Mouse (Mus musculus): ENCODE data around the gene Lmbr1. TPM values are rescaled to one million over a fixed set of nuclear protein-coding genes. Genes with fewer than 3 reads are reported as not detected.

Lmbr1 gene
- polyA plus RNA-seq, 1 experiment from 2014 or later: 11.7 TPM

DNA sequence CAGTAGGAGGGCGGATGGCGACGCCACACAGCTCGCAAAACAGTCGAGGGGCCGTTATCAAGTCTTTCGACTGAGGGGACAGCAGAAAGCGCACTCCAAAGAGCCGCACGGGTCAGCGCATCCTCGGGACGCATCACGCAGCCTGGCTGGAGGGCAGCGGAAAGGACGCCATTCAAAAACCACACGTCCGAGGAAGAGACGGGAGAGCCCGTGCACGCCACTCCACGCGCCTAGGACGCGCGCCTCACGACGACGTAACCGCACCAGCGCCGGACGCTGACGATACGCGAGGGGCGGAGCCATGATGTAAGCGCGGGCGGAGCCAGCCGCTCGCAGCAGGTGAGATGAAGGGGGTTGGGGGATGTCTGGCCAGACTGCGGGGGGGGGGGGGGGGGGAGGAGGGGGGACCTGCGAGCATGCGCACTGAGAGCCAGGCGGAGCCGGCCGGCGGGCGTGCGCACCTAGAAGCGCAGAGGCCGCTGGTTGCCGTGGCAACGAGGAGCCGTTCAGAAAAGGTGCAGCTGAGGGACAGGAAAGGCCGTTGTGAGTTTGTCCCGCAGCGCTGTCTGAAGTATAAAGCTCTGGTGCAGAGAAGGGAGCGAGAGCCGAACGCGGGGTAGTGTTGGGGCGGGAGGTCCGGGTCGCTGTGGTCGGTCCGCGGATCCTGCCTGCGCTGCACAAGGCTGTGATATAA lies 182.5 kb downstream of the Lmbr1 start, which contains the start of gene Rnf32:
TSS of gene Rnf32 (plus strand) at position 423 of the 694 bp plus-strand sequence.
- Histone ChIP-seq H3K4me2 (peak within 1 kb of the TSS; percentile 66), H3K27ac (peak within 1 kb of the TSS; percentile 77), H3K9me3 (no peaks in the 10 kb centered on the region), H3K36me3 (no peaks in the 10 kb centered on the region), H3K4me3 (peak within 1 kb of the TSS; percentile 62), H3K4me1 (0 out of 2 replicates have a peak, but pooled peaks cover 4% of the 10 kb centered on the region), H3K27me3 (no peaks in the 10 kb centered on the region), H3K9ac (peak within 1 kb of the TSS; percentile 63)
- under 1% methylated on average over 69 of the region's 70 CpGs for WGBS
- ATAC-seq (ENCODE audit: insufficient number of reproducible peaks, low FRiP score, low TSS enrichment, low read depth): peak; percentile 96

- WGBS: 3% methylated on average over 9 of the region's 9 CpGs
- H3K4me3 ChIP-seq: peak overlapping the region; percentile 62
- H3K4me2 ChIP-seq: peak overlapping the region; percentile 66
- peak overlapping the region; percentile 63 for H3K9ac ChIP-seq
- 0 out of 2 replicates have a peak, but pooled peaks cover 4% of the 10 kb centered on the region for H3K4me1 ChIP-seq
- no peaks in the 10 kb centered on the region for H3K36me3 ChIP-seq
- H3K27ac ChIP-seq: peak overlapping the region; percentile 77
- ATAC-seq (ENCODE audit: insufficient number of reproducible peaks, low FRiP score, low TSS enrichment, low read depth): peak; percentile 16; the same call in 1 of the 2 replicates
- no peaks in the 10 kb centered on the region for H3K27me3 ChIP-seq
- H3K9me3 ChIP-seq: no peaks in the 10 kb centered on the region
Measured at GRCm38 (mm10) chr5:29195231-29195569, 183.0 kb downstream of the Lmbr1 start.

GRCm38 (mm10) chr5:29186798-29187197 lies 191.4 kb downstream of the Lmbr1 start:
- Histone ChIP-seq H3K4me3 (no peak overlapping the region), H3K4me1 (no peaks in the 10 kb centered on the region), H3K27me3 (no peaks in the 10 kb centered on the region), H3K36me3 (no peaks in the 10 kb centered on the region), H3K27ac (no peak overlapping the region), H3K4me2 (no peak overlapping the region), H3K9ac (no peak overlapping the region), H3K9me3 (no peaks in the 10 kb centered on the region)
- no peak for ATAC-seq (ENCODE audit: insufficient number of reproducible peaks, low FRiP score, low TSS enrichment, low read depth)
- WGBS: 60% methylated on average over 5 of the region's 5 CpGs

Small RNAs within 50 kb of the gene (microRNA-seq; reads per million reads assigned to microRNA genes)
- gene Gm23801: not detected

Other genes starting within 250 kb of the Lmbr1 start
- gene Rnf32, start 182.4 kb downstream of the Lmbr1 start, polyA plus RNA-seq (2015; fragmentation: Nextera tagmentation; extraction: Ambion mirVana): 2.6 and 4.3 TPM in 2 replicates
- 25.8 and 26.8 TPM in 2 replicates for gene Nom1, start 56.3 kb upstream of the Lmbr1 start, polyA plus RNA-seq (2015; fragmentation: Nextera tagmentation; extraction: Ambion mirVana)
- gene Mnx1, start 100.1 kb upstream of the Lmbr1 start, polyA plus RNA-seq (2015; fragmentation: Nextera tagmentation; extraction: Ambion mirVana): not detected in 2 replicates
- 19.7 and 24.6 TPM in 2 replicates for gene Ube3c, start 190.9 kb upstream of the Lmbr1 start, polyA plus RNA-seq (2015; fragmentation: Nextera tagmentation; extraction: Ambion mirVana)

Data from limb, embryonic 15.5 days (tissue).